Mouse (Mus musculus): ENCODE measurements around the gene Sigmar1. TPM values are rescaled to one million over a fixed set of nuclear protein-coding genes. Genes with fewer than 3 reads are reported as not detected.
"Not testable (repeated sequence)": the region's sequence is repeated elsewhere in the genome, so short reads cannot be mapped to it uniquely, and the experiment has no call there.

The Sigmar1 gene
- polyA plus RNA-seq, 1 experiment: 80.9 TPM

- DNase-seq (ENCODE audit: low read depth, low spot score): no peak
- WGBS: under 1% methylated on average over 61 of the region's 61 CpGs
These were observed 42.5 kb downstream of the Sigmar1 start, which contains the start of gene Rpp25l for GRCm38 (mm10) chr4:41713197-41714067. TSS of gene Rpp25l (minus strand) at chr4:41713534.

- no peak for DNase-seq (ENCODE audit: low read depth, low spot score)
- WGBS: 19% methylated on average over 31 of the region's 31 CpGs
These were observed 43.3 kb downstream of the Sigmar1 start for GRCm38 (mm10) chr4:41712421-41713196.

GRCm38 (mm10) chr4:41711705-41712375, 44.1 kb downstream of the Sigmar1 start:
- no peak for DNase-seq (ENCODE audit: low read depth, low spot score)
- 32% methylated on average over 16 of the region's 16 CpGs for WGBS

- DNase-seq (ENCODE audit: low read depth, low spot score): no peak
- 62% methylated on average over 4 of the region's 4 CpGs for WGBS
These were observed 45.7 kb downstream of the Sigmar1 start for GRCm38 (mm10) chr4:41710229-41710628.

- DNase-seq (ENCODE audit: low read depth, low spot score): no peak
- 18% methylated on average over 8 of the region's 8 CpGs for WGBS
These were observed 47.7 kb downstream of the Sigmar1 start for GRCm38 (mm10) chr4:41708192-41708745.

- 6% methylated on average over 13 of the region's 13 CpGs for WGBS
- no peak for DNase-seq (ENCODE audit: low read depth, low spot score)
These were observed 48.9 kb downstream of the Sigmar1 start for GRCm38 (mm10) chr4:41707011-41707535.

GRCm38 (mm10) chr4:41705922-41706754, 49.8 kb downstream of the Sigmar1 start:
- no peak for DNase-seq (ENCODE audit: low read depth, low spot score)
- 61% methylated on average over 19 of the region's 19 CpGs for WGBS

- WGBS: 12% methylated on average over 5 of the region's 5 CpGs
- DNase-seq (ENCODE audit: low read depth, low spot score): no peak
These were observed 51.3 kb downstream of the Sigmar1 start for GRCm38 (mm10) chr4:41704651-41705050.

- not testable (repeated sequence) for DNase-seq (ENCODE audit: low read depth, low spot score)
- WGBS: 89% methylated on average over 2 of the region's 2 CpGs
These were observed 53.7 kb downstream of the Sigmar1 start for GRCm38 (mm10) chr4:41702226-41702625.

GRCm38 (mm10) chr4:41700224-41700623, 55.7 kb downstream of the Sigmar1 start:
- DNase-seq (ENCODE audit: low read depth, low spot score): not testable (repeated sequence)
- WGBS: 89% methylated on average over 4 of the region's 8 CpGs

GRCm38 (mm10) chr4:41699783-41700182, 56.2 kb downstream of the Sigmar1 start, which contains the start of gene Il11ra1:
TSS of gene Il11ra1 (plus strand) at chr4:41699989.
- DNase-seq (ENCODE audit: low read depth, low spot score): not testable (repeated sequence)

GRCm38 (mm10) chr4:41698421-41699016, 57.4 kb downstream of the Sigmar1 start:
- not testable (repeated sequence) for DNase-seq (ENCODE audit: low read depth, low spot score)
- 15% methylated on average over 26 of the region's 32 CpGs for WGBS

More at GRCm38 (mm10) chr4:41699783-41700182, 56.2 kb downstream of the Sigmar1 start, which contains the start of gene Il11ra1:
- 77% methylated on average over 10 of the region's 10 CpGs for WGBS

- 17% methylated on average over 36 of the region's 40 CpGs for WGBS
- not testable (repeated sequence) for DNase-seq (ENCODE audit: low read depth, low spot score)
These were observed 58.8 kb downstream of the Sigmar1 start, which contains the start of gene Cntfr for GRCm38 (mm10) chr4:41696930-41697841. TSS of gene Cntfr (minus strand) at chr4:41697089.

GRCm38 (mm10) chr4:41696452-41696851, 59.5 kb downstream of the Sigmar1 start:
- WGBS: 29% methylated on average over 13 of the region's 15 CpGs

GRCm38 (mm10) chr4:41695800-41696199, 60.2 kb downstream of the Sigmar1 start:
- WGBS: 9% methylated on average over 20 of the region's 38 CpGs
- DNase-seq (ENCODE audit: low read depth, low spot score): not testable (repeated sequence)

More at GRCm38 (mm10) chr4:41696452-41696851, 59.5 kb downstream of the Sigmar1 start:
- DNase-seq (ENCODE audit: low read depth, low spot score): not testable (repeated sequence)

GRCm38 (mm10) chr4:41693511-41693910, 62.4 kb downstream of the Sigmar1 start:
- WGBS: 20% methylated on average over 4 of the region's 4 CpGs

GRCm38 (mm10) chr4:41690014-41690413, 65.9 kb downstream of the Sigmar1 start:
- no CpG with 5 or more reads among the region's 4 CpGs for WGBS
- not testable (repeated sequence) for DNase-seq (ENCODE audit: low read depth, low spot score)

More at GRCm38 (mm10) chr4:41693511-41693910, 62.4 kb downstream of the Sigmar1 start:
- not testable (repeated sequence) for DNase-seq (ENCODE audit: low read depth, low spot score)
